Mouse (Mus musculus) hindbrain, embryonic 11.5 days (tissue): Measurements from ENCODE around the gene Tpm4. TPM values are rescaled to one million over a fixed set of nuclear protein-coding genes. Genes with fewer than 3 reads are reported as not detected.

Experiments
- ATAC-seq: fragments of 200-750 bp; cut with Nextera tagmentation; 2 replicates; pipeline ENCODE4 v1.8.0; 2017; ENCODE audit warnings: mild to moderate bottlenecking, moderate TSS enrichment, moderate library complexity; ENCODE audit not compliant: low FRiP score
- DNase-seq: peaks from one replicate; pipeline ENCODE4 v3.0.0-alpha.2; 2015; ENCODE audit warnings: low spot score
- H3K27ac ChIP-seq: fragments of 300-500 bp; sonication (generic); 2 replicates; pipeline ENCODE4 v1.5.1; 2014; ENCODE audit warnings: mild to moderate bottlenecking, low read depth, low read length
- H3K27me3 ChIP-seq: fragments of 300-500 bp; sonication (generic); 2 replicates; pipeline ENCODE4 v1.6.1; 2014; ENCODE audit warnings: mild to moderate bottlenecking, low read length, moderate library complexity, mixed read lengths; ENCODE audit not compliant: control insufficient read depth, insufficient read depth
- H3K36me3 ChIP-seq: fragments of 300-500 bp; sonication (generic); 2 replicates; pipeline ENCODE4 v1.6.1; 2014; ENCODE audit warnings: mild to moderate bottlenecking, low read length, moderate library complexity, mixed read lengths; ENCODE audit not compliant: control insufficient read depth, insufficient read depth
- H3K4me1 ChIP-seq: fragments of 300-500 bp; sonication (generic); replicated peaks from 2 replicates; pipeline ENCODE4 v1.6.1; 2014; ENCODE audit warnings: low read length, mixed read lengths; ENCODE audit not compliant: control insufficient read depth, insufficient read depth
- H3K4me2 ChIP-seq: fragments of 300-500 bp; sonication (generic); replicated peaks from 2 replicates; pipeline ENCODE4 v1.6.1; 2014; ENCODE audit warnings: mild to moderate bottlenecking, low read depth, low read length
- H3K4me3 ChIP-seq: fragments of 300-500 bp; sonication (generic); 2 replicates; pipeline ENCODE4 v1.5.1; 2014; ENCODE audit warnings: low read depth, low read length
- H3K9ac ChIP-seq: fragments of 300-500 bp; sonication (generic); 2 replicates; pipeline ENCODE4 v1.6.1; 2014; ENCODE audit warnings: low read depth, low read length
- H3K9me3 ChIP-seq: fragments of 300-500 bp; sonication (generic); 2 replicates; pipeline ENCODE4 v1.6.1; 2016; ENCODE audit warnings: low read length; ENCODE audit not compliant: control insufficient read depth
- WGBS: fragments of 180-500 bp; shearing (Covaris S2); extraction: QIAGEN DNeasy Blood & Tissue Kit; methylation state at CpG from one replicate; pipeline ENCODE4 v1.1.7; 2014; 5-methylcytosine and 5-hydroxymethylcytosine counted together
- polyA plus RNA-seq: library from polyadenylated mRNA; unstranded; fragments of >200 nt; fragmentation: Nextera tagmentation; extraction: Ambion mirVana; gene quantifications from 2 replicates; pipeline ENCODE4 v1.2.1, GENCODE M21; 2014

Gene Tpm4
- polyA plus RNA-seq, 1 experiment from 2014 or later = 567 TPM

GRCm38 (mm10) chr8:72146556-72146955 is 11.8 kb downstream of the Tpm4 start:
- no peak for DNase-seq
- WGBS = 94% methylated on average over 3 of the region's 3 CpGs
- no peak overlapping the region for H3K27ac ChIP-seq
- H3K9ac ChIP-seq = no peak overlapping the region
- H3K4me3 ChIP-seq = no peak overlapping the region
- no peaks in the 10 kb centered on the region for H3K4me1 ChIP-seq
- peaks cover 18% of the 10 kb centered on the region for H3K36me3 ChIP-seq
- no peaks in the 10 kb centered on the region for H3K27me3 ChIP-seq
- H3K9me3 ChIP-seq = no peaks in the 10 kb centered on the region
- H3K4me2 ChIP-seq = no peak overlapping the region
- ATAC-seq = no peak

GRCm38 (mm10) chr8:72147266-72147665 is 12.5 kb downstream of the Tpm4 start:
- H3K4me3 ChIP-seq = no peak overlapping the region
- DNase-seq (no peak), ATAC-seq (no peak)
- H3K27ac ChIP-seq = no peak overlapping the region
- H3K36me3 ChIP-seq = peaks cover 16% of the 10 kb centered on the region
- no peaks in the 10 kb centered on the region for H3K9me3 ChIP-seq
- no peaks in the 10 kb centered on the region for H3K4me1 ChIP-seq
- H3K9ac ChIP-seq = no peak overlapping the region
- no peak overlapping the region for H3K4me2 ChIP-seq
- 85% methylated on average over 2 of the region's 2 CpGs for WGBS
- H3K27me3 ChIP-seq = no peaks in the 10 kb centered on the region

GRCm38 (mm10) chr8:72149056-72149455 is 14.3 kb downstream of the Tpm4 start:
- WGBS = 94% methylated on average over 1 of the region's 1 CpGs
- H3K4me1 ChIP-seq = no peaks in the 10 kb centered on the region
- ATAC-seq = no peak
- no peak overlapping the region for H3K4me3 ChIP-seq
- DNase-seq = no peak
- no peak overlapping the region for H3K9ac ChIP-seq
- H3K4me2 ChIP-seq = no peak overlapping the region
- peaks cover 16% of the 10 kb centered on the region for H3K36me3 ChIP-seq
- H3K27me3 ChIP-seq = no peaks in the 10 kb centered on the region
- H3K27ac ChIP-seq = no peak overlapping the region
- no peaks in the 10 kb centered on the region for H3K9me3 ChIP-seq

- H3K36me3 ChIP-seq = peaks cover 11% of the 10 kb centered on the region; the same call in 1 of the 2 replicates
- no peaks in the 10 kb centered on the region for H3K9me3 ChIP-seq
- no peaks in the 10 kb centered on the region for H3K4me1 ChIP-seq
- no peak overlapping the region for H3K4me2 ChIP-seq
- WGBS = 90% methylated on average over 3 of the region's 3 CpGs
- H3K27ac ChIP-seq = no peak overlapping the region
- DNase-seq = no peak
- no peak overlapping the region for H3K9ac ChIP-seq
- H3K27me3 ChIP-seq = no peaks in the 10 kb centered on the region
- ATAC-seq = no peak
- no peak overlapping the region for H3K4me3 ChIP-seq
These were observed 16.8 kb downstream of the Tpm4 start for GRCm38 (mm10) chr8:72151418-72152078.

- no peak overlapping the region for H3K27ac ChIP-seq
- H3K36me3 ChIP-seq = peaks cover 9% of the 10 kb centered on the region; the same call in 1 of the 2 replicates
- H3K9me3 ChIP-seq = no peaks in the 10 kb centered on the region
- H3K4me1 ChIP-seq = no peaks in the 10 kb centered on the region
- H3K27me3 ChIP-seq = no peaks in the 10 kb centered on the region
- no peak overlapping the region for H3K4me3 ChIP-seq
- ATAC-seq (no peak), DNase-seq (no peak)
- H3K4me2 ChIP-seq = no peak overlapping the region
- H3K9ac ChIP-seq = no peak overlapping the region
These were observed 18.6 kb downstream of the Tpm4 start for GRCm38 (mm10) chr8:72153382-72153781.

- no peaks in the 10 kb centered on the region for H3K36me3 ChIP-seq
- H3K27me3 ChIP-seq = no peaks in the 10 kb centered on the region
- no peak overlapping the region for H3K9ac ChIP-seq
- H3K4me3 ChIP-seq = no peak overlapping the region
- no peaks in the 10 kb centered on the region for H3K9me3 ChIP-seq
- WGBS = 85% methylated on average over 2 of the region's 2 CpGs
- no peak overlapping the region for H3K27ac ChIP-seq
- H3K4me1 ChIP-seq = peaks cover 8% of the 10 kb centered on the region; the same call in 1 of the 2 replicates
- no peak for DNase-seq
- ATAC-seq = no peak
- no peak overlapping the region for H3K4me2 ChIP-seq
These were observed 23.3 kb downstream of the Tpm4 start for GRCm38 (mm10) chr8:72158096-72158495.

GRCm38 (mm10) chr8:72158726-72159125 is 24.0 kb downstream of the Tpm4 start:
- Histone ChIP-seq H3K36me3 (no peaks in the 10 kb centered on the region), H3K9ac (no peak overlapping the region), H3K4me1 (peaks cover 8% of the 10 kb centered on the region; the same call in 1 of the 2 replicates), H3K4me2 (no peak overlapping the region), H3K9me3 (no peaks in the 10 kb centered on the region), H3K4me3 (no peak overlapping the region), H3K27ac (no peak overlapping the region), H3K27me3 (no peaks in the 10 kb centered on the region)
- ATAC-seq = no peak
- 82% methylated on average over 3 of the region's 3 CpGs for WGBS
- no peak for DNase-seq

- no peaks in the 10 kb centered on the region for H3K36me3 ChIP-seq
- no peaks in the 10 kb centered on the region for H3K9me3 ChIP-seq
- 73% methylated on average over 3 of the region's 3 CpGs for WGBS
- ATAC-seq (no peak), DNase-seq (no peak)
- H3K27me3 ChIP-seq = no peaks in the 10 kb centered on the region
- H3K4me3 ChIP-seq = peak overlapping the region; percentile 33; the same call in 1 of the 2 replicates
- no peak overlapping the region for H3K27ac ChIP-seq
- no peak overlapping the region for H3K9ac ChIP-seq
- peaks cover 8% of the 10 kb centered on the region; the same call in 1 of the 2 replicates for H3K4me1 ChIP-seq
- H3K4me2 ChIP-seq = peak overlapping the region; percentile 46
These were observed 25.2 kb downstream of the Tpm4 start for GRCm38 (mm10) chr8:72160007-72160406.
